Mouse (Mus musculus) heart, postnatal 0 days (tissue): ENCODE data around the gene Kat14.

ENCODE experiments used
- CTCF ChIP-seq: IDR thresholded peaks from 2 replicates; pipeline ENCODE4 v1.5.1; 2016; ENCODE audit warnings: antibody characterized with exemption, control low read depth, low read depth
- EP300 ChIP-seq: IDR thresholded peaks from 2 replicates; pipeline ENCODE4 v1.6.1; 2016; ENCODE audit warnings: antibody characterized with exemption, low read depth

DNA sequence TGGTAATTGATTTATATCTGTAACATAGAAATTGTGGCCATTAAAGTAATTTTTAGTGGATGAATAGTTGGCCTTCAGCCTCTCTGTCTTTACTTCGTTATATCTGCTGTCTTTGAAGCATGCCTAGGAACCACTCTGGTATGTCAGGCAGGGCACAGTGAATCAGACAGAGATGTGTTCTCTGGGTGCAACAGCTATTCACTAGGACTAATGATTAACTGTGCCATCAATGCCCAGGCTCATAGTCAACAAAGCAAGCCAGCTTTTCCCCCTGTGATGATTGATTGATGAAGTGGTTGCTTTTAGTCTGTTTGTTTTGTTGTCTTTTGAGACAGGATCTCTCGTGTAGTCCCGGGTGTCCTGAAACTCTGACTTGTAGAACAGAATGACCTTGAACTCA lies 19.6 kb downstream of the Kat14 start:
- TF ChIP-seq CTCF: no peak
- no peak for TF ChIP-seq EP300
